Mouse (Mus musculus) liver, embryonic 14.5 days (tissue): ENCODE data around the gene Cd300ld4.

Source experiments
- CTCF ChIP-seq: IDR thresholded peaks from 2 replicates; pipeline ENCODE4 v1.5.1; 2016; ENCODE audit warnings: antibody characterized with exemption, low read depth, control low read depth
- EP300 ChIP-seq: IDR thresholded peaks from 2 replicates; pipeline ENCODE4 v1.6.1; 2016; ENCODE audit warnings: antibody characterized with exemption, low read depth

GRCm38 (mm10) chr11:115052206-115052605 lies 25.4 kb upstream of the Cd300ld4 start:
- TF ChIP-seq CTCF (no peak), EP300 (no peak)
